Mouse (Mus musculus): Measurements from ENCODE around the gene Mup21.
"Not testable (repeated sequence)": the region's sequence is repeated elsewhere in the genome, so short reads cannot be mapped to it uniquely, and the experiment has no call there.

Mup21 gene

GRCm38 (mm10) chr4:62150811-62151210 lies at the start of gene Mup21:
Gene Mup21, minus strand, starts transcription at chr4:62150863.
- DNase-seq (ENCODE audit: low spot score in 2 of 2), result no peak

- peak; percentile 35 to 47 for DNase-seq (ENCODE audit: low spot score in 2 of 2)
Observed at GRCm38 (mm10) chr4:62199923-62200529, 49.4 kb upstream of the Mup21 start.

GRCm38 (mm10) chr4:62188778-62189177 lies 38.1 kb upstream of the Mup21 start:
- no peak for DNase-seq (ENCODE audit: low spot score in 2 of 2)

GRCm38 (mm10) chr4:62177282-62177681 lies 26.6 kb upstream of the Mup21 start:
- DNase-seq (ENCODE audit: low spot score in 2 of 2), result peak; percentile 7 to 9

- no peak for DNase-seq (ENCODE audit: low spot score in 2 of 2)
Observed at GRCm38 (mm10) chr4:62174471-62174870, 23.8 kb upstream of the Mup21 start.

GRCm38 (mm10) chr4:62167636-62168035 lies 17.0 kb upstream of the Mup21 start:
- not testable (repeated sequence) for DNase-seq (ENCODE audit: low spot score in 2 of 2)

GRCm38 (mm10) chr4:62158401-62158800 lies 7.7 kb upstream of the Mup21 start:
- DNase-seq (ENCODE audit: low spot score in 2 of 2), result no peak

- peak; percentile 27 to 52 for DNase-seq (ENCODE audit: low spot score in 2 of 2)
Observed at GRCm38 (mm10) chr4:62133706-62134105, 17.0 kb downstream of the Mup21 start.

GRCm38 (mm10) chr4:62103366-62103765 lies 47.3 kb downstream of the Mup21 start:
- DNase-seq (ENCODE audit: low spot score in 2 of 2), result not testable (repeated sequence)
